Mouse (Mus musculus) kidney, adult 2 months (tissue): ENCODE results near the gene Bcar3.

Experiments used
- CTCF ChIP-seq: fragments of 200-500 bp; conservative IDR thresholded peaks from 2 replicates; pipeline ENCODE4 v1.5.1; 2011; ENCODE audit warnings: low read depth, mild to moderate bottlenecking, control low read depth, low read length, moderate library complexity, mixed read lengths; ENCODE audit not compliant: insufficient read depth, insufficient read length
- POLR2A ChIP-seq: fragments of 200-500 bp; IDR thresholded peaks from one replicate; pipeline ENCODE4 v1.6.1; 2011; ENCODE audit warnings: low read depth, low read length, control low read depth

GRCm38 (mm10) chr3:122474796-122475195 is 180.9 kb downstream of the Bcar3 start:
- no peak for TF ChIP-seq POLR2A
- no peak for TF ChIP-seq CTCF
